Mouse (Mus musculus) cerebellum, adult 8-10 months (tissue): ENCODE measurements at regions not wholly inside any gene's neighbourhood (a gene's known extent, or its start where the extent isn't known, plus 50 kb on each side); places are given as distances from the start of the nearest gene placed in this dataset.
A peak's percentile ranks its signal among the peaks of the same experiment; 100 is the strongest.

Source experiments
- DNase-seq: peaks from one replicate; pipeline ENCODE4 v3.0.0; 2022

GRCm38 (mm10) chr5:74121861-74122630 is 53.8 kb upstream of the Usp46 start:
- DNase-seq = no peak

- peak; percentile 49 for DNase-seq
Measured at GRCm38 (mm10) chr5:74126015-74126896, 58.0 kb upstream of the Usp46 start.

- no peak for DNase-seq
Measured at GRCm38 (mm10) chr5:74127518-74127917, 59.3 kb upstream of the Usp46 start.

- DNase-seq = no peak
Measured at GRCm38 (mm10) chr5:74129636-74130035, 61.4 kb upstream of the Usp46 start.

GRCm38 (mm10) chr5:74132671-74133070 is 62.4 kb upstream of the Rasl11b start:
- no peak for DNase-seq

GRCm38 (mm10) chr5:74136377-74136776 is 58.7 kb upstream of the Rasl11b start:
- no peak for DNase-seq

- no peak for DNase-seq
Measured at GRCm38 (mm10) chr5:74136868-74137439, 58.1 kb upstream of the Rasl11b start.

GRCm38 (mm10) chr5:74143994-74144393 is 51.1 kb upstream of the Rasl11b start:
- DNase-seq = no peak

GRCm38 (mm10) chr5:74144765-74145164 is 50.3 kb upstream of the Rasl11b start:
- DNase-seq = no peak
